Mouse (Mus musculus) heart, adult 8-10 months (tissue): ENCODE data around the gene Fubp1. TPM values are rescaled to one million over a fixed set of nuclear protein-coding genes. Genes with fewer than 3 reads are reported as not detected.
A peak's percentile ranks its signal among the peaks of the same experiment; 100 is the strongest.
"Not testable (repeated sequence)": the region's sequence is repeated elsewhere in the genome, so short reads cannot be mapped to it uniquely, and the experiment has no call there.

Experiments
- DNase-seq: peaks from one replicate; pipeline ENCODE4 v3.0.0; 2022; ENCODE audit warnings: low spot score
- total RNA-seq, 4 experiments: library from RNA; stranded (reverse); gene quantifications; 2 replicates each; pipeline ENCODE4 v1.2.4; 2022

Fubp1 gene
- total RNA-seq, 4 experiments from 2014 or later: 44.3 to 55.0 (median 52.5) TPM

GRCm38 (mm10) chr3:152192238-152192931 is 17.8 kb upstream of the Fubp1 start:
- peak; percentile 63 for DNase-seq

- no peak for DNase-seq
Measured at GRCm38 (mm10) chr3:152193177-152193576, 17.0 kb upstream of the Fubp1 start.

GRCm38 (mm10) chr3:152193635-152194097 is 16.6 kb upstream of the Fubp1 start:
- peak; percentile 97 for DNase-seq

GRCm38 (mm10) chr3:152197246-152197645 is 13.0 kb upstream of the Fubp1 start:
- not testable (repeated sequence) for DNase-seq

DNA sequence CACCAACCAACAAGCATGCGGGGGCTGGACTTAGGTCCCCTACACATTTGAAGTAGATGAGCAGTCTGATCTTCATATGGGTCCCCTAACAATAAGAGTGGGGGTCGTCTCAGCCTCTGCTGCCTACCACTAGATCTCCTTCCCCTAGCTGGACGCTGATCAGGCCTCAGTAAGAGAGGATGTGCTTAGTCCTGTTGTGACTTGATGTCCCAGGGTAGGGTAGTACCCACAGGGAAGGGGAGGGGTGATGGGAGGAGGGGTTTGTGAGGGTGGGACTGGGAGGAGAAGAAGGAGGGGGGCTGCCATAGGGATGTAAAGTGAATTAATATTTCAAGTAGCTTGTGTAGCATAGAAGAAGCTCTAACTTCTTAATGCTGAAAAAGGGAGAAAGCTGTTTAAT is 11.1 kb upstream of the Fubp1 start:
- DNase-seq: no peak

DNA sequence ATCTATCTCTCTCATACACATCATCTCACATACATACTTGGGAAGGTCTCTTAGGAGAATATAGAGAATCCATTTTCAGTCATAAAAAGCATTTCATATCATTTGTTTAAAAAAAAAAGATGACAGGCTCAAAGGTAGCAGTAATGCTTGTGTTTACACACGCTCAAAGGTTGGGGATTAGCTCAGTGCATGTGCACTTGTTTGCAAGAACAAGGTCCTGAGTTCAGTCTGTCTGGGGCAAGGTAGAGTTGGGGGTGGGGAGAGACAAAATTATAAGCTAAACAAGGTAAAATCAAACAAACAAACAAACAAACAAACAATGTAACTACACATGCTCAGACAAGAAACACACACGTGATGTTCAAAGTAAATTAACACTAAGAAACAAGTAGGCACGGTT is 9.0 kb upstream of the Fubp1 start:
- no peak for DNase-seq

DNA sequence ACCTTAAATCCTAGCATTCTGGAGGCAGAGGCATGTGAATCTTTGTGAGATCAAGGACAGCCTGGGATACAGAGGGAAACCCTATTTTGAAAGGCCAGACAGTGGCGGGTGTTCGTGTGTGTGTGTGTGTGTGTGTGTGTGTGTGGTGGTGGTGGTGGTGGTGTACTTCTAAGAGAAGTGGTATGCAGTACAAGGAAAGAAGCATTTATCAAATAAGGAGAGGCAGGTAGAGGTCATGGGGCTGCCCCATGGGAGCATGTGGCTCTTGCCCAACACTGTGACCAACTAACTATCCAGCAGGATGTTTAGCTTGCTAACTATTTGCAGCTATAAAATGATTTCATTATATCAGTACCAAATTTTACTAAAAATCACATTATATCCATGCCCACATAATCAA is 8.6 kb upstream of the Fubp1 start:
- no peak for DNase-seq

- no peak for DNase-seq
Measured at GRCm38 (mm10) chr3:152202942-152203341, 7.3 kb upstream of the Fubp1 start.

GRCm38 (mm10) chr3:152203411-152203810 is 6.8 kb upstream of the Fubp1 start:
- no peak for DNase-seq

DNA sequence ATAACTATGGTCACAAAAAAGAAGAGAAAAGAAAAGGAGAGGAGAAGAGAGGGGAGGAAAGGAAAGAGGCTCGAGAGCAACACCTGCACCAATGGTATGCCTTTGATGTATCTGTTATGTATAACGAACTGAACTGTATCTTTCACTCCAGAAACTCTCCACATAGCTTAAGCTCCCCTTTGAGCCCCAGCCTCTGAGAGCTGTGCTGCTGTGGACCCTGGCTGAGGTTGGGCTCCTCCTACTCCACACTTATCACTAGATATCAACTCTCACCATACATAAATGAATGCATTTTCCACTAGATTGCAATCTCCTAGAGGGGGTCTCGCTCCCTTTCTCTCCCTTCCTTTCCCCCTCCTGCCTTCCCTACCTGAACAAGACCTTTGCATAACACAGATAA is 6.2 kb upstream of the Fubp1 start:
- DNase-seq: no peak

- DNase-seq: no peak
Measured at GRCm38 (mm10) chr3:152204577-152204976, 5.6 kb upstream of the Fubp1 start.

DNA sequence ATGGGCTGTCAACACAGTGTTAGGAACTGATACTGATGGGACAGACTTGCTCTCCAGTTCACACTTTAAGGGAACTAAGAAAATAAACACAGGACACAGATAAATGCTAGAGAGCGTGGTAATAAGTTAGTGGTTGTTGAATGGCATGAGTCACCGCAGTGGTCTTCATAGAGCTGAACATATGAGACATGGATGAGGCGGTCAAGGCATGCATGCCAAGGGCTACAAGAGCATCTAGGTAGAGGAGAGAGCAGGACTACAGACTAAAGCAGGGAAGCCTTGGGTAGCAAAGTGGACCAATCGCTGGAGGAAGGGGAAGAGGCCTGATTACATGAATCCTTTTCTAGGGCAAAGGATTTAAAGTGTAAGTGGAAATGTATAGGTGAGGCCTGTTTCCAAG is 3.1 kb upstream of the Fubp1 start:
- DNase-seq: no peak

- no peak for DNase-seq
Measured at GRCm38 (mm10) chr3:152208096-152208885, 1.9 kb upstream of the Fubp1 start.

DNA sequence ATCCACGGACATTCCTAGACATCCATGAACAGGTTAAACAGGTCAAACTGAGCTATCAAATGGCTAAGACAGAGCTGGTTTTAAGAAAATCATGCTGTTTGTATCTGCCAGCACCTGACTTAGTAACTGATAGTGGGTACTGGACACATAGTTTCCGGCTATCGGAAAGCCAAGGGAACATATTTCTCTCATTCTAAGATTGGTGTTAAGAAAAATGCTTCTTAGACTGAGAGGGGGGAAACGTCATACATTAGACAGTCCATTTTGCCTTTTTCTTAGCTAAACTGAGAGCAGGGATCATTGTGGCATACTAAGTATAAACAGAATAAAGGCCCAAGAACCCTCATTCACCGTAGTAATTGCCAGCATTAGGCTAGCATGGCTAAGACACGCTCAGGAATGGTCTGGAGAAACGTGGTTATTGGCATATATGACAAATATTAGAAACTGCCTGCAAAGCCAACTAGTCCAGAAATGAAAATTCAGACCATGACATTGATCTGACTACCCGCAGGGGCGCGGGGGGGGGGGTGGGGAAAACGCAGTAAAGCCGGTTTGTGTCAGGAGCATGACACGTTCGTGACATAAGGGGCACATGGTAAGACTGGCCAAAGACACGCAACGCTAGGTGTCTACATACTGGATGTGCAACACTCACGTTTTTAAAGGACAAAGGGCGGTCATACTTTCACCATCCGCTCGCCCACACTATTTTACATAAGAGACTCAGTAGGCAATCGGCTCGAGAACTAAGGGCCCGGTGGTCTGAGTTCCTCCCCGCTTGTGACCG is 850 bp upstream of the Fubp1 start:
- peak; percentile 46 for DNase-seq

DNA sequence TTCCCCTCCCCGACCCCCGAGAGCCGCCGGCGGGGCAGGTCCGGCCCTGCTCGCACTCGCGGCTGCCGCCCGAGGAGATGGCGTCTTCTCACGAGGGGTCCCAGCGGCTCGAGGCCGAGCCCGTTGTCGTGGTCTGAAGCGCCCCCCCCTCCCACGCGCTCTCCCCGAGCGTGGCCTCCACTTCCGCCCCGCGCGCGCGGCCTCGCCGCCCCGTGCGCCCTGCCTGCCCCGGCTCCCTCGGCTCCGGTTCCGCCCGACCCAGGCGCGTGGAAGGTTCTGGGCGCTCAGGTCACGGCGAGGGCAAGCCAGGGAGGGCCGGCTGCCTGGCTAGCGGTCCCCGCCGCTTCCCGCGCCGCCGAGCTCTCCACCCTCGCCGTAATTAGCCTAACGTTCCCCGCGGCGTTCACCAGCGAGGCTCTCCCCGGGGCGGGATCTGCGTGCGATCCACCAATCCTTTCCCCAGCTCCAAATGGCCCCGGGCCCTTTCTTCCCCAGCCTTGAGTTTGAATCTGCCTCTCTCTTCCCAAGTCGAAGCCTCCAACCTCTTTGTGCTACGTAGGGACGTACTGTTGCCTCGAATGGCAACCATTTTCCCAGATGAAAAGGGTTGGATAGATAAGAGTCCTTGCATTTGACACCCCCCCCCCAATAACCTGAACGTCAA is 638 bp downstream of the Fubp1 start:
- DNase-seq: peak; percentile 38

DNA sequence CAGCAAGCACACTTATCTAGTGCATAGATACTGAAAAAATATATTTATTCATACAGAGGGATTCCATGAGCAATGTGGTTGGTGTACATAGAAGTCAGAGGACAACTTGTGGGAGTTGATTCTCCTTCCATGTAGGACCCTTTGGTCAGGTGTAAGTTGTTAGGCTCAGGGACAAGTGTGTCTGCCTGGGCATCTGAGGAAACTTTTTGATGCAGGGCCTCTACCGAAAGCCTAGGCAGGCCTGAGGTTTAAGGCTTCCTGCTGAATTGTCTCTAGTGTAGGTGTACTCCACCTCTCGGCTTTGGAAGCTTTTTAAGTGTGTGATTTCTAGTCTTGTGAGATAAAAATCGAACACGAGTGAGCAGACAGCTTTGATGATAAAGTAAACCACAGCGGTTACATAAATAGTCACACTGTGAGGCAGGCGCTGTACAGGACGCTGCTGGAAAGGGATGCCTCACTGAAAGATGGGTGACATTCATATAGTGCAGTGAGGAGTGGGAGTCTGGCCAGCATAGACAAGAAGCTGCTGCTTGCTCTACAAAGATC is 1.6 kb downstream of the Fubp1 start:
- no peak for DNase-seq

GRCm38 (mm10) chr3:152213416-152213815 is 3.2 kb downstream of the Fubp1 start:
- no peak for DNase-seq

- DNase-seq: no peak
Measured at GRCm38 (mm10) chr3:152224918-152225317, 14.7 kb downstream of the Fubp1 start.

DNA sequence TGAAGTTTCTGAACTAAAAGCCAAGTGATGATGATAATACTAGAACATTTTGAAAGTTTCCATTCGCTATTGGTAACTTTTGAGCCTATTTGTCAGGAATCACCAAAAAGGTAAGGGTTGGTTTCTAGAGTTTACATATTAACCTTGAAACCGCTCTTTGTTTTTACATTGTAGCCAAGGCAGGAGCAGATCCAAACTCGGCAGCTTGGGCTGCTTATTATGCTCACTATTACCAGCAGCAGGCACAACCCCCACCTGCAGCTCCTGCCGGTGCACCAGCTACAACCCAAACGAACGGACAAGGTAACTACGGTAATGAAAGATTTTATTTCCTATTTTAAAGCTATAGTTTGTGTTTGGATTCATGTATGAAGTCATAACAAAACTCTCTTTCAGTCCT is 15.7 kb downstream of the Fubp1 start:
- DNase-seq: no peak

DNA sequence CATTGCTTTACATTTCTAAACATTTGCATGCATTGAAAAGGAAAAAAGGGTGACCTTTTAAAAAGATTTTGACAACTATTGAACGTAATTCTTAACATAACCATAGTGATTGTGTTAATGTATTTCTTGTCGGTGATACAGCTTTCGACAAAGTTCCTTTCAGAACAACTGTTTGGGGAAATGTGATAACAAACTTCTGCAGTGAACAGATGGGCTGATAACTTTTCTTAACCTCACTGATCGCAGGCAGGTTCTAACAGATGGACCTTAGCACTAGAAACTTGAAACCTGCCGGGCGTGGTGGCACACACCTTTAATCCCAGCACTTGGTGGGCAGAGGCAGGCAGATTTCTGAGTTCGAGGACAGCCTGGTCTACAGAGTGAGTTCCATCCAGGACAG is 18.6 kb downstream of the Fubp1 start:
- no peak for DNase-seq

GRCm38 (mm10) chr3:152229271-152229670 is 19.0 kb downstream of the Fubp1 start:
- DNase-seq: no peak
